Mouse (Mus musculus) mesoderm, embryonic 11.5 days (tissue): ENCODE results near the gene Nat8f5.
"Not testable (repeated sequence)": the region's sequence is repeated elsewhere in the genome, so short reads cannot be mapped to it uniquely, and the experiment has no call there.

Experiments used
- DNase-seq: peaks from one replicate; pipeline ENCODE4 v3.0.0-alpha.2; 2012; ENCODE audit warnings: low read depth, low spot score

Gene Nat8f5

DNA sequence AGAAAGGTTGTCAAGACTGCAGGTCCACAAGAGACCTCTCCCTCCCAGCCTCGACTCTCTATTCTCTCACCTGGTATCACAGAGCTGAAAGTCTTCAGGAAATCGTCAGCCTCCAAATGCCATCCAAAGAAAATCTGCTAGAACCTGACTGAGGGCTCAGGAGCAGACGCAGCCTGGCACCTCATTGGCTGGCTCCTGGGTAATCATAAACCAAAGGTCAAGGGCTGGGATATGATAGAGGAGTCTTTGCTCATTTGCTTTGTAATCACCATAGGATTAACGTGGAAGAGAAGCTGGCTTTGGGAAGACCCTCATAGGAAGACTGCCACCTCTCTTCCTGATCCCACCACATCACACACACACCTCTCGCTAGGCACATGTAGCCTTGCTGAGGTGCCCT is at the start of gene Nat8f5, which contains the start of gene Nat8f6:
Gene Nat8f5, minus strand, starts transcription at position 136 of the 400 bp plus-strand sequence.
Gene Nat8f6, minus strand, starts transcription at position 118 of the 400 bp plus-strand sequence.
- no peak for DNase-seq

DNA sequence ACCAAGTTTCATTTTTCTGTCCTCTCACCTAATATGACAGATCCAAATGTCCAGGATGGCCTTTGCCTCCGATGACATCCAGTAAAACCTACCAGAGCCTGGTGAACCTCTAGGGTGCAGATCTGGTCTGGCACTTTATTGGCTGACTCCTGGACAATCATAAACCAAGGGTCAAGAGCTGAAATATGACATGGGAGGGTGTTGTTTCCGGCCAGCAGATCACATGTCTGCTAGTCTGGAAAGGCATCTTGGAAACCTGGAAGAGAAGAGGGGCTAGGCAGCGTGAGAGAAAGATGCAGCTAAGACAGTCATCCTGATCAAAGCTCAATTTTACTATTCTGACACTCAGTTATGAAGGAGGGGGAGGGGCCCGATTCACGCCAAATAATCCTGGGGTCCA is 48.2 kb upstream of the Nat8f5 start, which contains the start of gene Nat8f2:
Gene Nat8f2, minus strand, starts transcription at position 153 of the 400 bp plus-strand sequence.
- DNase-seq = not testable (repeated sequence)

- DNase-seq = no peak
Measured at GRCm38 (mm10) chr6:85867726-85868690, 47.2 kb upstream of the Nat8f5 start.

DNA sequence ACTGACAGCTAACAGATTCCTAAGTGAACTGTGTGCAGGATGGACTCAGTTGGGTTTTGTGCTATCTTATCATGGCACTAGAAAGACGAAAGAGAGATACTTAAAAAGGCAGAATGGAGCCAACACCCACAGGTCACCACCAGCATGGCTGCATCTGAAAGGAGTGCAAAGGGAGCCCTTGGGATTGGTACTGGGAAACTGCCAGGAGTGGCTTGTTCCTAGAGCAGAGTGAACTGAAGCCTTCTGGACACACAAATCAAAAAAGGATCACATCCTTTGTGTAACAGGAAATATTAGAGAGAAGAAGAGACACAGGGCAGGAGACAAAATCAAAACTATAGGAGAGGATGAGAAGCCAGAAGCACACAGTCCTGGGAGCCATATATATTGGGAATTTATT is 46.2 kb upstream of the Nat8f5 start:
- not testable (repeated sequence) for DNase-seq

GRCm38 (mm10) chr6:85866166-85866565 is 45.4 kb upstream of the Nat8f5 start:
- not testable (repeated sequence) for DNase-seq

GRCm38 (mm10) chr6:85864900-85865639 is 44.3 kb upstream of the Nat8f5 start:
- not testable (repeated sequence) for DNase-seq

DNA sequence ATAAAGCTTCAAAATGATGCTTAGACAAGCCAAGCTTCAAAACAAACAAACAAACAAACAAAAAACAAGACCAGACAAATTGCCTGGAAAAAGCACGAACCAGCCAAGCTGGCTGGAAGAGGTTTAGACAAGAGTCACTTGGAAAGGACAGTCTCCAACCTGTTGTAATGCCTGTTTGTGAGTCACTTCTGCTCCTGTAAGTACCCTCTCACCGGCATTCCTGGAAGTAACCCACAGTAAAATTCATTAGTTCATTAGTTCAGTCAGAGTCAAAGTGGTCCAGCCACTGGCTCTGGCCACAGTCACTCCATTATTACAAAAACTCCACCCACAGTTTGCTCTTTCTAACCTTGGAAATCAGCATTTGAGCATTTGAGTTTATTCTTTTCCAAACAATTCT is 43.1 kb upstream of the Nat8f5 start:
- DNase-seq = no peak

- no peak for DNase-seq
Measured at GRCm38 (mm10) chr6:85863136-85863535, 42.4 kb upstream of the Nat8f5 start.

DNA sequence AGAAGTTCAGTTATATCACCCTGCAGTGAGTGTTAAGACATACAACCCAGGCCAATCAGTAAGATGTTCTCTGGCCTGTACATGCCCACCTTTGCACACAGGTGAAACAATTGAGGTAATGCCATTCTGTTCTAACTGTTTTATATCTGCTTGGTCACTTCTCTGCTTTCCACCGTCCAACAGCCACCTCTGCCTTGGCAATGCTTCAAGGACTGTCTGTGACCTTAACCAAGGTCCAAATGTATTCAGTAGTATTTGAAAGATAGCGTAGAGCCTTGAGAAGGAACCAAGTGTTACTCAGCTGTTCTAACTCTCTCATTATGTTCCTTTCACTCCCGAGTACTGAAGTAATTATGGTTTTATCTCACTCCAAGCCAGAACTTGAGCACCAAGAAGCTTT is 41.8 kb upstream of the Nat8f5 start:
- DNase-seq = no peak

- DNase-seq = no peak
Measured at GRCm38 (mm10) chr6:85861247-85861646, 40.5 kb upstream of the Nat8f5 start.

GRCm38 (mm10) chr6:85856194-85856678 is 35.5 kb upstream of the Nat8f5 start:
- no peak for DNase-seq

DNA sequence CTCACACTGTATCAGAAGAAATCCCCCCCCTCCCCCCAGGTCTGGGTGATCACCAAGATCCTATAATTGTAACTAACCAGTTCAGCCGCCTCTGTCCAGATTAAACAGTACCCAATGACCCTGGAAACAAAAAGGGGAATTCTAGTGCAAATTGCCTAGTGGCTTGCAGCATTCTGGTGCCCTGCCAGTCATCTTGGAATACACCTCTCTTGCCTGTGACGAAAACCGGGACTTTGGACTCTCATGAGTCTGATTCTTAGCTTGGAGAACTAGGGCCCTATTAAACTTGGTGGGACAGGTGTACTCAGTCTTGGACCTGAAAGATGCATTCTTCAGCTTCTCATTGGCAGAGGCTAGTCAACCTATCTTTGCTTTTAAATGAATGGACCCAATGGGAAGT is 32.7 kb upstream of the Nat8f5 start:
- no peak for DNase-seq

DNA sequence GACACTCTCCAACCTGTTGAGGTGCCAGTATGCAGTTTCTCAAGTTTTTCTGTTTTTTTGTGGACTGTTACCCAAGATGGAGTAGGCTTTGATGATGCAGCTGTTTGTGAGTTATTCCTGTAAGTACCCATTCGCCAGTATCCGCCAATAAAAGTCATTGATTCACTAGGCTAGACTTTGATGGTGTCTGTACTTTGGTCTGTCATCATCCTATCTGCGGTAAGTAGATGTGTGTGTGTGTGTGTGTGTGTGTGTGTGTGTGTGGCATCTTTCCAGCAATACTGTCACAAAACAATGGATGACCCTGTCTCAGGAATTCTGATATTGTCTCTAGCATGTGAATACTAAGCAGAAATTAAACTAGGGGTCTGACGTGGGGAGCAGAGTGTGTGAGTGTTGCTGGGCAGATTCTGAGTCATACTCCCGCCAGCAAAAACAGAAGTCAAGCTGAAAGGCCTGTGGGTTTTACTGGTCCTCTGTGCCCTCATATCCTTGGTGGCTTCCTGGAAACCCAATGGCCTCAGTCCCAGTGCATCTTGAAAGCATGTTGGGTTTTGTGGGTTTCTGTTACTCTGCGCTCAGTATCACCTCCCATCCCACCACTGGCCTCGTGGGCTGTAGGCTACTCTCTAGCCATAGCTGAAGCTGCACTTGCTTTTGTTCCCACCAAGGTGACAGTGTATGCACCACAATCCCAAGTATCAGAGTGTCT is 30.4 kb upstream of the Nat8f5 start:
- DNase-seq = no peak

GRCm38 (mm10) chr6:85849240-85849639 is 28.5 kb upstream of the Nat8f5 start:
- DNase-seq = no peak

- DNase-seq = no peak
Measured at GRCm38 (mm10) chr6:85848140-85848539, 27.4 kb upstream of the Nat8f5 start.

DNA sequence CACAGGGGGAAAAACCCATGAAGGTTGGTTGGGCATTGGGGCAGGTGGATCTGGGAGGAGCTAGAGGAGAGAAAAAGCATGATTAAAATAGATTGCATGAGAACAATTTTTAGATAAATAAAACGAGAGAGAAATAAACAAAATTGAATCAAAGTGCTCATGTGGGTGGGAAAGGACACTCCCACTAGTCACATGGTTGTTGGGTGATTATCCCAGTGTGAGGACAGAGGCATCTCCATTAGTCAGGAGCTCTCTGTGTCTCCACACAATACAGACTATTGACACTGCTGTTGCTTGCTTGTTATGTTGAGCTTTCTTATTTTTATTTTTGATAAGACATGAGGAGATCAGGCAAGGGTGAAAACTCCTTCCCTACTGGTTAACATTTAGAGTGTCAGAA is 26.1 kb upstream of the Nat8f5 start:
- no peak for DNase-seq

- not testable (repeated sequence) for DNase-seq
Measured at GRCm38 (mm10) chr6:85843677-85844458, 23.1 kb upstream of the Nat8f5 start.

DNA sequence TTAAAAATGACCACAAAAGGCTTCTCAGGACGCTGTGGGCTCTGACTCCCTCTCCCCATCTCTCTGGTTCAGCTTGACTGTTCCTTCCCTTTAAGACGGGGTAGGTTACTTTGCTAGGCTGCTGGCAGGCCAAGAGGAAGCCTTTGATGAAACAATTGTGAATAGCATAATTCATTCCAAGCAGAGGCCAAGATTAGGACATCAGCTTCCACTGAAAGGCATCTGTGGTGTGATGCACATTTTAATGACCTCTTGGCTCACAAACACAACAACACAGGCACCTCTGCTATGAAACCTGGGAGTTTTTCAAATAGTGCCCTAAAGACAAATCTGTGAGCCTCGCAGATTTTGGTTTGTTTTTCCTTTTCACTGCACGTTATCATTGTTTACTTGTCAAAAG is 19.2 kb upstream of the Nat8f5 start:
- DNase-seq = no peak

DNA sequence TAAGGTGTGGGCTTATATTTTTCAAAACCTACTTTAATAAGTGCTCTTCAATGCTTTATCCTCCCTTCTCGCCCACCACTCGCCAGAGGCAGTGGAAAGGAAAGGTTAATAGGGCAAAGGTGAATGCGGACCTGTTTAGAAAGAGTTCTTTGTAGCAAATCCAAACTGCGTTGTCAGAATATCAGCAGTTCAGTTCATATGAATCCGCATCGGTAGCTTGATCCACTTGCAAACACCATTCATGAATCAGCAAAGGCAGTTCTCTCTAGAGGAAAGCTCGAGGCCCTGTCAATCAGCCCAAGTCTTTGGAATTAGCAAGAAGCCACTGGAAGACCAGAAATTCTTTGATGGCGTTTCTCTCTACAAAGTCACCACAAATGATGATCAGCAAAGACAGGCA is 17.9 kb upstream of the Nat8f5 start:
- no peak for DNase-seq

GRCm38 (mm10) chr6:85837307-85837706 is 16.5 kb upstream of the Nat8f5 start:
- DNase-seq = peak; percentile 27

- DNase-seq = not testable (repeated sequence)
Measured at GRCm38 (mm10) chr6:85836827-85837226, 16.1 kb upstream of the Nat8f5 start.
